Mouse (Mus musculus) heart, embryonic 16.5 days (tissue): ENCODE measurements at regions not wholly inside any gene's neighbourhood (a gene's known extent, or its start where the extent isn't known, plus 50 kb on each side); places are given as distances from the start of the nearest gene placed in this dataset.

Experiments used
- ATAC-seq: fragments of 200-750 bp; cut with Nextera tagmentation; replicated peaks from 2 replicates; pipeline ENCODE4 v1.8.0; 2017; ENCODE audit warnings: moderate number of reproducible peaks; ENCODE audit not compliant: insufficient read depth, low FRiP score; ENCODE audit errors: extremely low read depth
- H3K27ac ChIP-seq: fragments of 300-500 bp; sonication (generic); 2 replicates; pipeline ENCODE4 v1.5.1; 2014; ENCODE audit warnings: mild to moderate bottlenecking, low read length, control low read depth, moderate library complexity
- H3K27me3 ChIP-seq: fragments of 300-500 bp; sonication (generic); 2 replicates; pipeline ENCODE4 v1.6.1; 2014; ENCODE audit warnings: low read length, mixed read lengths; ENCODE audit not compliant: control insufficient read depth, insufficient read depth
- H3K36me3 ChIP-seq: fragments of 300-500 bp; sonication (generic); 2 replicates; pipeline ENCODE4 v1.6.1; 2014; ENCODE audit not compliant: control insufficient read depth, insufficient read depth
- H3K4me1 ChIP-seq: fragments of 300-500 bp; sonication (generic); 2 replicates; pipeline ENCODE4 v1.6.1; 2014; ENCODE audit warnings: low read length, mixed read lengths; ENCODE audit not compliant: control insufficient read depth, insufficient read depth
- H3K4me2 ChIP-seq: fragments of 300-500 bp; sonication (generic); 2 replicates; pipeline ENCODE4 v1.6.1; 2014; ENCODE audit warnings: low read depth, mild to moderate bottlenecking, control low read depth, low read length
- H3K4me3 ChIP-seq: fragments of 300-500 bp; sonication (generic); 2 replicates; pipeline ENCODE4 v1.5.1; 2014; ENCODE audit warnings: mild to moderate bottlenecking, control low read depth, low read length
- H3K9ac ChIP-seq: fragments of 300-500 bp; sonication (generic); 2 replicates; pipeline ENCODE4 v1.6.1; 2014; ENCODE audit warnings: low read length, control low read depth
- H3K9me3 ChIP-seq: fragments of 300-500 bp; sonication (generic); replicated peaks from 2 replicates; pipeline ENCODE4 v1.6.1; 2016; ENCODE audit warnings: low read length; ENCODE audit not compliant: control insufficient read depth
- WGBS: fragments of 180-500 bp; shearing (Covaris S2); extraction: QIAGEN DNeasy Blood & Tissue Kit; methylation state at CpG from one replicate; pipeline ENCODE4 v1.1.7; 2014; 5-methylcytosine and 5-hydroxymethylcytosine counted together

- no peaks in the 10 kb centered on the region for H3K36me3 ChIP-seq
- no peak overlapping the region for H3K9ac ChIP-seq
- H3K4me1 ChIP-seq = peaks cover 14% of the 10 kb centered on the region
- ATAC-seq = no peak
- H3K27me3 ChIP-seq = no peaks in the 10 kb centered on the region
- no peak overlapping the region for H3K4me2 ChIP-seq
- H3K27ac ChIP-seq = no peak overlapping the region
- WGBS = 71% methylated on average over 6 of the region's 6 CpGs
- no peak overlapping the region for H3K4me3 ChIP-seq
- H3K9me3 ChIP-seq = no peaks in the 10 kb centered on the region
These were observed 98.9 kb downstream of the Ttc32 start for GRCm38 (mm10) chr12:9128581-9129275.

- no peaks in the 10 kb centered on the region for H3K27me3 ChIP-seq
- H3K9ac ChIP-seq = no peak overlapping the region
- H3K9me3 ChIP-seq = no peaks in the 10 kb centered on the region
- no peak overlapping the region for H3K27ac ChIP-seq
- H3K36me3 ChIP-seq = no peaks in the 10 kb centered on the region
- ATAC-seq = no peak
- no peak overlapping the region for H3K4me2 ChIP-seq
- no peak overlapping the region for H3K4me3 ChIP-seq
- H3K4me1 ChIP-seq = peaks cover 12% of the 10 kb centered on the region
These were observed 102.8 kb downstream of the Ttc32 start for GRCm38 (mm10) chr12:9132621-9133020.

GRCm38 (mm10) chr12:9133890-9134870, 104.4 kb downstream of the Ttc32 start:
- H3K4me1 ChIP-seq = peaks cover 4% of the 10 kb centered on the region
- no peak overlapping the region for H3K4me3 ChIP-seq

GRCm38 (mm10) chr12:9151001-9151400, 121.2 kb downstream of the Ttc32 start:
- Histone ChIP-seq H3K9me3 (no peaks in the 10 kb centered on the region), H3K27me3 (no peaks in the 10 kb centered on the region), H3K36me3 (no peaks in the 10 kb centered on the region), H3K27ac (no peak overlapping the region), H3K9ac (no peak overlapping the region), H3K4me2 (no peak overlapping the region), H3K4me1 (no peaks in the 10 kb centered on the region), H3K4me3 (no peak overlapping the region)
- ATAC-seq = no peak

More at GRCm38 (mm10) chr12:9133890-9134870, 104.4 kb downstream of the Ttc32 start:
- Histone ChIP-seq H3K9ac (no peak overlapping the region), H3K9me3 (no peaks in the 10 kb centered on the region), H3K4me2 (no peak overlapping the region), H3K27me3 (no peaks in the 10 kb centered on the region), H3K36me3 (no peaks in the 10 kb centered on the region), H3K27ac (no peak overlapping the region)
- 80% methylated on average over 7 of the region's 7 CpGs for WGBS
- ATAC-seq = no peak

- Histone ChIP-seq H3K4me1 (no peaks in the 10 kb centered on the region), H3K27ac (no peak overlapping the region), H3K36me3 (no peaks in the 10 kb centered on the region), H3K9me3 (no peaks in the 10 kb centered on the region), H3K27me3 (no peaks in the 10 kb centered on the region), H3K9ac (no peak overlapping the region), H3K4me3 (no peak overlapping the region), H3K4me2 (no peak overlapping the region)
- no peak for ATAC-seq
- WGBS = 89% methylated on average over 1 of the region's 1 CpGs
These were observed 121.6 kb downstream of the Ttc32 start for GRCm38 (mm10) chr12:9151426-9151825.

GRCm38 (mm10) chr12:9154491-9154890, 124.7 kb downstream of the Ttc32 start:
- WGBS = 92% methylated on average over 2 of the region's 2 CpGs
- Histone ChIP-seq H3K4me1 (no peaks in the 10 kb centered on the region), H3K27ac (no peak overlapping the region), H3K4me3 (no peak overlapping the region), H3K36me3 (no peaks in the 10 kb centered on the region), H3K27me3 (no peaks in the 10 kb centered on the region), H3K9me3 (no peaks in the 10 kb centered on the region), H3K4me2 (no peak overlapping the region), H3K9ac (no peak overlapping the region)
- ATAC-seq = no peak

GRCm38 (mm10) chr12:9156794-9157193, 127.0 kb downstream of the Ttc32 start:
- no peak overlapping the region for H3K9ac ChIP-seq
- no peak overlapping the region for H3K4me2 ChIP-seq
- H3K4me3 ChIP-seq = no peak overlapping the region
- H3K9me3 ChIP-seq = no peaks in the 10 kb centered on the region
- no peaks in the 10 kb centered on the region for H3K4me1 ChIP-seq
- H3K27me3 ChIP-seq = no peaks in the 10 kb centered on the region
- H3K36me3 ChIP-seq = no peaks in the 10 kb centered on the region
- H3K27ac ChIP-seq = no peak overlapping the region
- no peak for ATAC-seq

GRCm38 (mm10) chr12:9158751-9159150, 129.0 kb downstream of the Ttc32 start:
- Histone ChIP-seq H3K4me2 (no peak overlapping the region), H3K36me3 (no peaks in the 10 kb centered on the region), H3K9me3 (no peaks in the 10 kb centered on the region), H3K9ac (no peak overlapping the region), H3K4me1 (no peaks in the 10 kb centered on the region), H3K27me3 (no peaks in the 10 kb centered on the region), H3K4me3 (no peak overlapping the region), H3K27ac (no peak overlapping the region)
- no peak for ATAC-seq
- WGBS = 67% methylated on average over 5 of the region's 5 CpGs

- no peaks in the 10 kb centered on the region for H3K36me3 ChIP-seq
- H3K27ac ChIP-seq = no peak overlapping the region
- 0 out of 2 replicates have a peak, but pooled peaks cover 2% of the 10 kb centered on the region for H3K4me1 ChIP-seq
- no peaks in the 10 kb centered on the region for H3K27me3 ChIP-seq
- no peak overlapping the region for H3K4me2 ChIP-seq
- H3K4me3 ChIP-seq = no peak overlapping the region
- ATAC-seq = peak; percentile 14; the same call in 1 of the 2 replicates
- WGBS = 36% methylated on average over 4 of the region's 4 CpGs
- no peak overlapping the region for H3K9ac ChIP-seq
- no peaks in the 10 kb centered on the region for H3K9me3 ChIP-seq
These were observed 135.7 kb downstream of the Ttc32 start for GRCm38 (mm10) chr12:9165367-9165940.
